Comparison of ENCODE assay signal across 10 mouse cellular contexts in the genomic region with DNA sequence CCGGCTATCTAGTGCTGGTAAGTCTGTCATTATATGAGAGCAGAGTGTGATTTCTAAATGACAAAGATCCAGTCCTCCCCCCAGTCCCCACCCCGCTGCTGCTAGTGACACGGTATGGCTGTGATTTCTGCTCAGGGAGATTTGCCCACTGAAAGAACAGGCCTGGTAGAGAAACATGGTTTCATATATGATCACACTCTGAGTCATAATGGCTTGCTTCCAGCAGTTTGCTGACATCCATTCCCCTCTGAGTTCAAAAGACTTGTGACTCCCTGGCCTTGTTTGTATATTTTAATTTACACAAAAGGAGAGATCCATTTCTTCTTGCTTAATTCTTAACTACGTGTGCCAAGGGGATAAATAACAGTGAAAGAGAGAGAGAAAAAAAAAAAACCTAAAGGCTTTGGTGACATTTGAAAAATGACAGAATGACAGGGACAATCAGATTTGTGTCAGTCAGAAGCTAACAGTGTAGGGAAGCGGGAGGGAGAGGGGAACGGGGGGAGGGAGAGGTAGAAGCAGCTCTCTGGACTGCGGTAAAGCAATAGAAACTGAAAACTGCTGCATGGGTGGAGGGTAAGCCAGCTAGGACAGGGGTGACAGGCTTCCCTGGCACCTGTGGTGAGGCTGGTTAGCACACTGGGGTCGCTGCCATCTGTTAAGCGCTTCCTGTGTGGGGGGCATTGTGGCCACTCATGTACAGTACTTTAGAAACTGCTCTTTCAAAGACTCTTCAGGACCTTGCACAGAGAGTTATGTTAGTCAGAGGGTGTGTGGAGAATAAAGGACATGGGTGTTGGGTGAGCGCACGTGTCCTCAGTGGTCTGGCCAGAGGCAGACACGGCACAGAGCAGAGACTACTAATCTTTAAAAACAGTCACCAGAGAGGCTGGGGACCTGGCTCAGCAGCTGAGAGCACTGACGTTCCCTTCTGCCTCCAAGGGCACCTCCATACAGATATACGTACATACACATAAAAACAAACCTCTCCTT. TPM values are rescaled to one million over a fixed set of nuclear protein-coding genes. Genes with fewer than 3 reads are reported as not detected.
A peak's percentile ranks its signal among the peaks of the same experiment; 100 is the strongest.
DNase-seq lines count a peak whose midpoint lies in the region; ATAC-seq and TF ChIP-seq lines count a peak whose summit lies in the region.
"Had no signal": no experiment of that assay in that cellular context is flagged by ENCODE, and none has a peak within 500 bp of the region (broad histone marks: within the 10 kb centered on the region; RNA-seq: fewer than 3 reads in every experiment).

No protein-coding gene starts in this region.

- peak; percentile 25 for DNase-seq in left cerebral cortex, postnatal 4 days
- DNase-seq in left cerebral cortex, postnatal 14 days (ENCODE audit: low spot score in 2 of 2), result no peak
- DNase-seq in CH12.LX (ENCODE audit: extremely low read depth), result peak; percentile 63
- no peak for DNase-seq in kidney, postnatal 25 days
- DNase-seq in c-Kit-positive CD71-positive TER-119-positive erythroid progenitor cells, embryonic 14.5 days (ENCODE audit: low spot score), result no peak
- DNase-seq in right cerebral cortex, postnatal 10 days (ENCODE audit: low spot score in 2 of 2), result no peak
- DNase-seq: gastrocnemius, adult 2 months; kidney, postnatal 4 days had no signal

- no peaks in the 10 kb centered on the region for H3K9me3 ChIP-seq in CH12.LX (replicated peaks; ENCODE audit: low read length)
- no peaks in the 10 kb centered on the region for H3K9me3 ChIP-seq in stomach, embryonic 15.5 days

- dilution Hi-C loops in CH12.LX (cut with MboI; ENCODE audit: extremely low pct_ligation_motif_present, extremely low pct_unique_long_range_greater_than_20kb, low sequenced_read_pairs), result no loop called here

- intact Hi-C loops in left cerebral cortex, postnatal 4 days (cut with DNase I), result no loop called here
- intact Hi-C loops in left cerebral cortex, postnatal 14 days (cut with DNase I), result no loop called here

- peaks cover 5 to 21% of the 10 kb centered on the region in 2 experiments for H3K4me1 ChIP-seq in CH12.LX (ENCODE audit: control insufficient read depth in 1 of 2, insufficient read depth in 2 of 2)
- H3K4me1 ChIP-seq in stomach, embryonic 15.5 days, result no peaks in the 10 kb centered on the region

- H3K4me2 ChIP-seq in CH12.LX (ENCODE audit: insufficient read depth, low read depth, poor library complexity, severe bottlenecking), result peak overlapping the region; percentile 17
- H3K4me2 ChIP-seq in stomach, embryonic 15.5 days, result no peak overlapping the region

- H3K9ac ChIP-seq in CH12.LX (ENCODE audit: insufficient read depth, low read depth), result no peak overlapping the region
- H3K9ac ChIP-seq in stomach, embryonic 15.5 days, result no peak overlapping the region

- TF ChIP-seq POLR2A in CH12.LX (IDR thresholded peaks at IDR 0.05; ENCODE audit: low read depth, low read length), result no peak

- peak; percentile 74 for TF ChIP-seq EP300 in CH12.LX (IDR thresholded peaks at IDR 0.05; ENCODE audit: low read length)

- no peak overlapping the region for H3K27ac ChIP-seq in CH12.LX (ENCODE audit: insufficient read depth, low read depth)
- H3K27ac ChIP-seq in stomach, embryonic 15.5 days, result no peak overlapping the region
- H3K27ac ChIP-seq: gastrocnemius, adult 2 months had no signal

- H3K36me3 ChIP-seq in CH12.LX (replicated peaks in 1 of 2; ENCODE audit: control insufficient read depth in 1 of 2, insufficient read depth in 1 of 2, low read length in 1 of 2), result no peaks in the 10 kb centered on the region
- no peaks in the 10 kb centered on the region for H3K36me3 ChIP-seq in stomach, embryonic 15.5 days

- H3K4me3 ChIP-seq in CH12.LX (replicated peaks in 1 of 3; ENCODE audit: low read depth in 2 of 3, low read length in 2 of 3, poor library complexity in 1 of 3), result no peak overlapping the region
- no peak overlapping the region for H3K4me3 ChIP-seq in stomach, embryonic 15.5 days (replicated peaks)
- H3K4me3 ChIP-seq: gastrocnemius, adult 2 months had no signal

- peaks cover 2% of the 10 kb centered on the region for H3K27me3 ChIP-seq in CH12.LX (replicated peaks)
- no peaks in the 10 kb centered on the region for H3K27me3 ChIP-seq in stomach, embryonic 15.5 days (replicated peaks)

- in situ Hi-C loops in CH12.LX (cut with MboI; ENCODE audit: low pct_ligation_motif_present, low pct_unique_long_range_greater_than_20kb, low sequenced_read_pairs), result no loop called here

- no peak for TF ChIP-seq RAD21 in CH12.LX (IDR thresholded peaks at IDR 0.05; ENCODE audit: low read depth, low read length)

- no peaks in the 10 kb centered on the region for H3K79me2 ChIP-seq in CH12.LX (replicated peaks; ENCODE audit: control insufficient read depth, extremely low read depth, insufficient read depth, poor library complexity, severe bottlenecking)

- TF ChIP-seq CTCF in CH12.LX (conservative IDR thresholded peaks at IDR 0.05 in 1 of 2, IDR thresholded peaks at IDR 0.05 in 1 of 2; ENCODE audit: low read depth in 2 of 2, low read length in 2 of 2), result no peak

- ATAC-seq in hematopoietic stem cell, adult 5-6 weeks (replicated peaks in 1 of 2; ENCODE audit: insufficient read depth in 1 of 2, low FRiP score in 2 of 2, low TSS enrichment in 1 of 2, low read depth in 1 of 2, poor library complexity in 2 of 2, severe bottlenecking in 2 of 2), result peak; percentile 96 to 99
- ATAC-seq in stomach, embryonic 15.5 days (ENCODE audit: insufficient read depth, low FRiP score, low read depth), result 0 out of 2 replicates have a peak, but pooled peaks have one; percentile 31

- WGBS in stomach, embryonic 15.5 days, result 40% methylated on average over 14 of the region's 14 CpGs

TF ChIP-seq in CH12.LX, 34 proteins besides CTCF, POLR2A, EP300 and RAD21:
- TF ChIP-seq MAFK (IDR thresholded peaks at IDR 0.05; ENCODE audit: insufficient replicate concordance, low read length) (peak; percentile 69; the same call in 1 of the 2 replicates), TCF12 (IDR thresholded peaks at IDR 0.05; ENCODE audit: low read depth, low read length) (peak; percentile 89), ZNF384 (IDR thresholded peaks at IDR 0.05; ENCODE audit: low read depth, low read length) (no peak; the same call in 1 of the 2 replicates), CHD2 (IDR thresholded peaks at IDR 0.05; ENCODE audit: low read length) (peak; percentile 66), BHLHE40 (IDR thresholded peaks at IDR 0.05; ENCODE audit: low read depth, low read length) (peak; percentile 92), JUN (IDR thresholded peaks at IDR 0.05; ENCODE audit: insufficient read depth, low read depth, low read length) (no peak), UBTF (IDR thresholded peaks at IDR 0.05; ENCODE audit: low read depth, low read length) (no peak), GABPA (IDR thresholded peaks at IDR 0.05; ENCODE audit: insufficient replicate concordance, low read depth, low read length) (no peak), ETS1 (conservative IDR thresholded peaks at IDR 0.05; ENCODE audit: low read depth, low read length) (0 out of 2 replicates have a peak, but pooled peaks have one; percentile 56), MYC (IDR thresholded peaks at IDR 0.05; ENCODE audit: low read depth, low read length) (peak; percentile 76), IRF4 (IDR thresholded peaks at IDR 0.05; ENCODE audit: low read depth, low read length) (peak; percentile 73), MAX (IDR thresholded peaks at IDR 0.05; ENCODE audit: low read length) (peak; percentile 79), MXI1 (IDR thresholded peaks at IDR 0.05; ENCODE audit: low read depth, low read length) (peak; percentile 74), CHD1 (IDR thresholded peaks at IDR 0.05; ENCODE audit: low read depth, low read length) (no peak)

RNA-seq across cellular contexts. Expression of a gene that starts 55.8 kb away (rescaled TPM):
- 1 to 10 TPM; 5.2 to 5.4 TPM for total RNA-seq in left cerebral cortex, postnatal 4 days (2021)
- 1 to 10 TPM; 6.2 to 6.4 TPM for total RNA-seq in left cerebral cortex, postnatal 14 days (2021)
- not detected in 2 replicates for total RNA-seq in CH12.LX (2012; rRNA removed)
- not detected in 2 replicates for total RNA-seq in CH12.LX (2014; rRNA removed)
- polyA plus RNA-seq in CH12.LX (2012; ENCODE audit: insufficient read length, low read depth), result not detected in 2 replicates
- 2.3 and 3.3 TPM in 2 replicates for total RNA-seq in hematopoietic stem cell, adult 5-6 weeks (2017)
- 3.0 TPM in 2 replicates for polyA plus RNA-seq in stomach, embryonic 15.5 days (2015; fragmentation: Nextera tagmentation; extraction: Ambion mirVana)

Comparison
In these comparisons a context has a peak if more than half of its experiments do, and no peak if none do; other contexts are left out.
1. DNase-seq: peak in left cerebral cortex, postnatal 4 days (single experiment) and CH12.LX (single experiment); none in left cerebral cortex, postnatal 14 days (0 of 2), kidney, postnatal 25 days (0 of 2), c-Kit-positive CD71-positive TER-119-positive erythroid progenitor cells, embryonic 14.5 days (single experiment) and right cerebral cortex, postnatal 10 days (0 of 2).